Mouse (Mus musculus) right cerebral cortex, postnatal 14 days (tissue): Measurements from ENCODE around the gene Mdc1.

Experiments used
- DNase-seq: peaks from one replicate; pipeline ENCODE4 v3.0.0; 2022

The Mdc1 gene

GRCm38 (mm10) chr17:35859835-35860234, 18.5 kb downstream of the Mdc1 start:
- DNase-seq: no peak

GRCm38 (mm10) chr17:35860831-35861197, 19.5 kb downstream of the Mdc1 start:
- no peak for DNase-seq

DNA sequence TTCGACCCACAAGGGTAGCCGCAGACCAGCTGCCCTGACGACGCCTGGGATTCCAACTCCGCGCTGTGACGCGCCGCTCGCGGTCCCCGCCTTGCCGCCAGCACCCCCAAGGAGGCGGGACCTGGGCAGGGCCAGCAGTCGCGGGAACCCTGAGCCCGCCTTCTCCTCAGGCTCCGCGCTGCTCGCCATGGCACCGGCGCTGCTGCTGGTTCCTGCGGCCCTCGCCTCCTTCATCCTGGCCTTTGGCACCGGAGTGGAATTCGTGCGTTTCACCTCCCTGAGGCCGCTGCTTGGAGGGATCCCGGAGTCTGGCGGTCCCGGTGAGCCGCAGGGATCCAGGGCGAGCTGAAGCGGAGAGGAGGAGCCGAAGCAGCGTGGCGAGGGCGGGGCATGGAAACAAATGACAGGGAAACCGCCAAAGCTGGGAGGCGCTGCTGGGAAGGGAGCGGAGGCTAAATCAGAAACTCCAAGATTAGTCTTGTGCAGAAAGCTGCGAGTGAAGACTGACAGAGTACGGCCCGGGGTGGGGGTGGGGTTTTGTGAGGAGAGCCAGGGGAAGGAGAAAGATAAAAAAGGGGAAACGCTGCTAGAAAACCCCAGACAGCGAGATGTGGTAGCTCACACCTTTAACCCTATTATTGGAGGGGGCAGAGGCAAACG, 20.0 kb downstream of the Mdc1 start, which contains the start of gene Nrm:
TSS of gene Nrm (plus strand) at position 121 of the 660 bp plus-strand sequence.
- peak; percentile 89 for DNase-seq

DNA sequence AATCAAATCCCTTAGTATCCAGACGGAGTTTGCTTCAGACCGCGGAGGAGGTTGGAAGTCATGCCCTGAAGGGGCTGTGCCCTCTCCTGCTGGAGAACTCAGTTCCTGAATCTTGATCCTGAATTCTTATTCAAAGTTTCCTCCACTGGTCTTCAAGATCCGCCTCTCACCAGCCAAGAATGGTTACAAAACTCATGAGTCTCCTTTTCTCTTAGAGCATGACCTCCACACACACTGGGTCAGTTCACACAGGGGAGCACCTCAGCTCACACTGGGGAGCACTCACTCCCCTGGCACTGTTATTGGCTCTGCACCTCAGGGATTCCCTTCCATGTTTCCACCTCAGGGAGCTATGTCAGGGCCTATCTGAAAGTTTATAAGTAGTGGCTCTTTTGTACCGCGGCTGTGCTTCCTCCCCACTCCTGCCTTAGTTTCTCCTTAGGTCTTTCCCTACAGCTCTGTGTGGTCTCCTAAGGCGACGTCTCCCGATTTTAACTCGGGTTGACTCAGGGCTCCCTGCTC, 23.6 kb downstream of the Mdc1 start:
- DNase-seq: no peak

DNA sequence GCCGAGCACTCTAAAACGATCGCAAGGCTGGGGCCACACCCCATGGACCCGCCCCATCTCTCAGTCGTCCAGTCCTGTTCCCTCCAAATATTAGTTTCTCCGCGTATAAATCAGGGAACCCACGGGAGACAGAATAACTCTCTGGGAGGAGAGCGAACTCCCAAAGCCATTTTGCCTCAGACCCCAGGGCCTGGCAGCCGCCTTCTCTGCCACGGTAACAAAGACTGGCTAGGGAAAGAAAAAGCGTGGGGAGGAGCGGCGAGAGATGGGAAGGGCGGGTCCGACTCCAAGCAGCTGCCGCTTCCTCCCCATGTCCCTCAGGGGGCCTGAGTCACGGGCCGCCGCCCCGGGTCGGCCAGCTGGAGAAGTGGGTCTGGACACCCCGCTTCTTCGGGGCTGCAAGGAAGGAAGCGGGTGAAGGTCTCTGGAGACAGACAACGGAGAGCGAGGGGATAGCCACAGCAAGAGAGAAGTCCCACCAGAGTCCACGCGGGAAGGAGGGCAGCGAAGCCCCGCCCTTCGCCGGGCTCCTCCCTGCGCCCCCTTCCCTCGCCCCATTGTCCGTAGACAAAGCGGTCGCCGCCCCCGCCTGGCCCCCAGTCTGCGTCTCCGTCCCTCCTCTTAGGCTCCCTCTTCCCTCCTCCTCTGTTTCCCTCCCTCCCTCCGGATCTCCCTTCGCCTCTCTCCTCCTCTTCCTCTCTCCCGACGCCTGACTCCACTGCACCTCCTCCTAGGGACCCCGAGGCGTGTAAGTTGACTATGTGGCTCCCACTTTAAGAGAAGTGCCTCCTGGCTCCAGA, 24.4 kb downstream of the Mdc1 start, which contains the start of gene Ppp1r18:
TSS of gene Ppp1r18 (plus strand) at position 113 of the 800 bp plus-strand sequence.
- DNase-seq: peak; percentile 57

DNA sequence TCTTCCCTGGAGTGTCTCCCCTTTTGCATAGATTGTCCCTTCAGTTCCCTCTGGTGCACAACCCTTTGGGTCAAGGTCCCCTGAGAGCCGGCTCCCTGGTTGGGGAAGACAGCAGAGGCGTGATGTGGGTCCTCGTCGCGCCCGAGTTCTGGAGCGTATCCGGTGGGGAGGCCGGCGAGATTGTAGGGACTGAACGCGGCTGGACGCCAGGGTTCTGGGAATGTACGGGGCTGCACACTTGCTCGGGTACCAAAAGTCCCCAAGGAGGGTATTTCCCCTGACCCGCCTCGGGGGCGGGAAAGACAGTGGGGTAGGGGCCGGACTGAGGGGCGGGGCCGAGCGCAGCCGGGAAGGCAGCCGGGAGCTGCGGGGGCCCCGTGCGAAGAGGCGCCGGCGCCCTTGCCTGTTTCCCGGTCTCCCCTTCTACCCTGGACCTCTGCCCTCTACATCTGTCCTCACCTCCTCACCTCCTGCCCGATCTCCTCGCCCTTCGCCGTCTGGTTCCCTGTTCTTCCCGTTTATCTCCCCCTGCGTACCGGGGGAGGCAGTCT, 25.0 kb downstream of the Mdc1 start:
- peak; percentile 44 for DNase-seq

GRCm38 (mm10) chr17:35866911-35867890, 25.9 kb downstream of the Mdc1 start:
- DNase-seq: no peak

DNA sequence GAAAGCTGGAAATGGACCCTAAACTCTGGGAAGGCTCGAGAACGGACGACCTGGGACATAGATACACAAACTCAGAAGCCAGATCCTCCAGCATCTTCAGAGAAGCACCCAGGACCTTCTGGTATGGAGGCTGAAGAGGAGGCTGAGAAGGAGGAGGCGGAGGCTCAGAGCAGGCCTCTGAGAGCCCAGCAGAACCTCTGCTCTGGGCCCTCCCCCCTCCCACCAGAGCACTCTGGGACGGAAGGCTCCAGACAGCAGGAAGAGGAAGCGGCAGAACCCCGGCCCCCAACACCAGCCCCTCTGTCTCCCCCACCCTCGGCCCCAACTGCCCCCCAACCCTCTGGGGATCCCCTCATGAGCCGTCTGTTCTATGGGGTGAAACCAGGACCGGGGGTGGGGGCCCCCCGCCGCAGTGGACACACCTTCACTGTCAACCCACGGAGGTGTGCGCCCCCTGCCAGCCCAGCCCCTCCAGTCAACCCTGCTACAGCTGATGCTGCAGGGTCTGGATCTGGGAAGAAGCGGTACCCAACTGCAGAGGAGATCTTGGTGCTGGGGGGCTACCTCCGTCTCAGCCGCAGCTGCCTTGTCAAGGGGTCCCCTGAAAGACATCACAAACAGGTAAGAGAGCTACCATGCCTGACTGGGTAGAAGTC, 27.0 kb downstream of the Mdc1 start:
- DNase-seq: no peak

DNA sequence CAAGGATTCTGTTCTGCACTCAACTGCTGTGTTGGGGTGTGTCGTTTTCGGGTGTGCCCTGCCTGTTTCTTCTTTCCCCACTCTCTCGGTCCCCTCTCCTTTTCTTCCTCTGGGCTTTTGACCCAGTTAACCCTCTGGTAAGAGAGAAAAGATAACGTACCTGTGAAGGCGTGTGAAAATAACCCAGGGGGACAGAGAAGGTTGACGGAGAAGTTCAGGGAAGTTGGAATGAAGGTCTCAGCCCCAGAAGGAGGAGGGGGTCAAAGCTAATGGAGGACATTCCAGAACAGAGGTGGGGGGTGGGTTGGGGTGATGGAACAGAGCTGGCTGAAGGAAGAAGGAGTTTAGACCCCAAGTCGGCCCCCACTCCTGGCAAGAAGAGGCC, 27.6 kb downstream of the Mdc1 start:
- DNase-seq: no peak

DNA sequence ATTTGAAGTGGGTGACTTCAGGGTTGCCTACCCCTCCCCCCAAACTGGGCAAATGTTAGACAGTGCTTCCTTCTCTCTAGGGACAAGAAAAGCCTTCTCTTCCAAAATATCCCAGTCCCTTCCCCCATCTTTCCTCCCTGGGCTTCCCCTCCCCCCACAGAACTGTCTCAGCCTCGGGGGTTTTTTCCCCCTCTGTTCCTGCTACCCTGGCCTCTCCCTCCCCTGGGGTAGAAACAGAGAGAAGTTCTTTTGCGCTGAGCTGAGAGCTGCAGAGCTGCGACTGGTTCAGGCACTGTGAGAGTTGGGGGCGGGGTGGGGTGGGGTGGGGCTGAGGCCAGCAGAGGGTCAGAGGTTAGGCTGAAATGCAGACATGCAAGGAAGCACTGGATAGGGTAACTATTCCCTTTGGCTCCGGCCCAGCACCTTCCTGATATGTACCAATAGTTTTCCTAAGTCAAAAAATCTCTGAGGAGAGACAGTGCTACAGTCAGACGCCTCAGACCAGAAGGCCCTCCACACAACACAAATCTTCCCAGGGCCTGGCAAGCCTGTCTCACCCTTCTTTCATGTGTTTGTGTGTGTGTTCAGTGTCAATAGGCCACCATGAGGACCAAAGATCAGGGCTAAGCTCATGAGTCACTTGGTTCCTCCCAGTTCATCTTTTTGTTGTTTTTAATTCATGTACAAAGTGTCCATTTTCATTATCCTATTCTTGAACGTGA, 28.2 kb downstream of the Mdc1 start:
- no peak for DNase-seq

DNA sequence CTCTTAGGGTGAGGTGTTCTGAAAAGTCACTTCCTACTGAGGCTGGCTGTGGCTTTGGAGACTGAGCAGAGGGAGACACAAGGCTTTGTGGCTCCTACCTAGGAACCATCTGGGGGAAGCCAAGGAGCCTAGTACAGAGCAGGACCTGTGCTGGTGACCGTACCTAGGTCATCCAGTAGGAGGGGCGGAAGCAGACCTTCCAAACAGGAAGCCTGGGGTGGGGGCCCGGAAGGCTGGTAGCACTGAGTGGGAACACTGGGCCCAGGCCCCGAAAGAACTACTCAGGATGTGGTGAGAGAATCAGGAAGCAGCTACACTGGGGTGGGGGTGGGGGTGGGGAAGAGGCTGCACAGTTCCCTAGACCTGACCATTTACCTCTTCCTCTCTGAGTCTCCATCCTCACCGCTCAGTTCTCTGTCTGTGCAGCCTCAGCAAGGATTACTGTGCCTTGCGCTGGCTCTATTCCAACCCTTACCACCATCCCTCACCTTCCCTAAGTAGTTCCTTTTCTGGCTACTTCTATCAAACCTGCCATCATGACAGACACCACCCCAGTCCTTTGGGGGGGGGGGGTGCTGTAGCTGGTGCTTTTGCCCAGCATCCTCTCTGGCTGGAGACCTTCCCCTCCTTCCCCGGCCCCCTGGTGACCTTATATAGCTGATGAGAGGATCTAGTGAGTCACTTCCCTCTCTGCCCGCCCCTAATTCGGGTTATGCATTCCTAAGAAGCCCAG, 29.0 kb downstream of the Mdc1 start:
- peak; percentile 46 for DNase-seq

DNA sequence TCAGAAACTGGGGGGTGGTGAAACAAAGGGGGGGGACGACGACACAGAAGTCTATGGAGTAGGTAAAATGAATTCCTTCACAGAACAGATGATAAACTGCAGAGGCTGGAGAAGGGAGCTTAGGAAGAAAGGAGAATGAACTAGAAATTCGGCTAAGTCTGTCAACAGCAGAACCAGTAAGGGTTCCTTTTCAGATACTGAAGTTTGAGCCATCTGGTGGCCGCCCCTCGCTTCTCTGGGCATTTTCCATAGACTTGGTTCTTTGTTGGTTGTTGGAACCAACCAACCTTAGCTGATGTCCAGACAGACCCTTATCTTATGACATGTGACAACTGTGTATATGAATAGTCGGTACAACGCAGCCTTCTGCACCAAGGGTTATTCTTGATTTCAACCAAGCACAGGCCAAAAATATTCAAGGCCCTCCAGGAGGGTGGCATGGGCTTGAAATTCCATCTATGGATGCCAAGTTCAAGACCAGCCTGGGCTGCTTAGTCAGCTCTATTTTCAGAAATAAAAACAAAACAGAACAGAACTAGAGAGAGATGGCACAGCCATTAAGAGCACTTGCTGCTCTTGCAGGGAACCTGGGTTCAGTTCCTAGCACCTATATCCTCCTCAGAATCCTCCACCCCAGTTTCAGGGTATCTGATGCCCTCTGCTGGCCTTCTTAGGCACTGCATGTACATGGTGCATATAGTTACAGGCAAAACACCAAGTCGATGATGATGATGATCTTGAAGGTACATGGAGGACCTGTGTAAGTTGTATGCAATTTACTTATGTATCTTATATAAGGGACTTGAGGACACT, 29.8 kb downstream of the Mdc1 start:
- no peak for DNase-seq

GRCm38 (mm10) chr17:35873774-35874519, 32.6 kb downstream of the Mdc1 start:
- peak; percentile 87 for DNase-seq

GRCm38 (mm10) chr17:35874721-35875120, 33.4 kb downstream of the Mdc1 start:
- DNase-seq: peak; percentile 61

DNA sequence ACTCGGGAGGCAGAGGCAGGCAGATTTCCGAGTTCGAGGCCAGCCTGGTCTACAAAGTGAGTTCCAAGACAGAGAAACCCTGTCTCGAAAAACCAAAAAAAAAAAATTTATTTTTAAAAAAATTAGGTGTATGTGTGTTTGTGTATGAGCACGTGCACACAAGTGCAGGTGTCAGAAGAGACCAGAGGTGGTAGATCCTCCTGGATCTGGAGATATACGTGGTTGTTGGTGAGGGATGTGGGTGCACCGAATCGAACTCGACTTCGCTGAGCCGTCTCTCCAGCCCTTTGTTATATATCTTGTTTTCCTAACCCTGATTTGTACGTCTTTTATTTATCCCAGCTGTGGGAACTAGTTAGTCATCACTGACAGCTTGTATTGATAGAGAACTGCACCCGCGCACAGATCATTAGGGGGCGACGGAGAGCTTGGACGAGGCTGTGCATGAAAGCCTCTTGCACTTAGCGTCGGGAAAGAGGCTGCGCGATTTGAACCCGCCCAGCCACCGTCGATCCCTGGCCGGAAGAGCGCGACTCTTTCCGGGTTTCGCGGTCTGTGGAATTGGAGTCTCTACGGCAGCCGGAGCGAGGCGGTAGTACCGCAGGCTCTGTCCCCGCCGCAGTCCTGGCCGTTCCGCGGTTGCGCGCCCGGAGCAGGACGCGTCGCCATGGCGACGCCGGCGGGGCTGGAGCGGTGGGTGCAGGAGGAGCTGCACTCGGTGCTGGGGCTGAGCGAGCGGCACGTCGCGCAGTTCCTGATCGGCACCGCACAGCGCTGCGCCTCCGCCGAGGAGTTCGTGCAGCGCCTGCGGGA, 38.1 kb downstream of the Mdc1 start, which contains the start of gene Dhx16:
TSS of gene Dhx16 (plus strand) at position 575 of the 813 bp plus-strand sequence.
- peak; percentile 96 for DNase-seq

DNA sequence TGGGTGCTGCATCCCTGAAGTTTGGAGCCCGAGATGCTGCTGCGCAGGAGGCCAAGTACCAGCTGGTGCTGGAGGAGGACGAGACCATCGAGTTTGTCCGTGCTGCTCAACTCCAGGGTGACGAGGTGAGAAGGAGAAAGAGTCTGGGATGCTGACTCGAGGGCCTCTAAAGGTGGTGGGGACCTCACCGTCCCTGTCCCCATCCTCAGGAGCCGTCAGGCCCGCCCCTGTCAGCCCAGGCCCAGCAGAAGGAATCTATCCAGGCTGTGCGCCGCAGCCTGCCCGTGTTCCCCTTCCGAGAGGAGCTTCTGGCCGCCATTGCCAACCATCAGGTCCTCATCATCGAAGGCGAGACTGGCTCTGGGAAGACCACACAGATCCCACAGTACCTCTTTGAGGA, 41.6 kb downstream of the Mdc1 start:
- DNase-seq: no peak

GRCm38 (mm10) chr17:35883777-35884176, 42.5 kb downstream of the Mdc1 start:
- DNase-seq: no peak

DNA sequence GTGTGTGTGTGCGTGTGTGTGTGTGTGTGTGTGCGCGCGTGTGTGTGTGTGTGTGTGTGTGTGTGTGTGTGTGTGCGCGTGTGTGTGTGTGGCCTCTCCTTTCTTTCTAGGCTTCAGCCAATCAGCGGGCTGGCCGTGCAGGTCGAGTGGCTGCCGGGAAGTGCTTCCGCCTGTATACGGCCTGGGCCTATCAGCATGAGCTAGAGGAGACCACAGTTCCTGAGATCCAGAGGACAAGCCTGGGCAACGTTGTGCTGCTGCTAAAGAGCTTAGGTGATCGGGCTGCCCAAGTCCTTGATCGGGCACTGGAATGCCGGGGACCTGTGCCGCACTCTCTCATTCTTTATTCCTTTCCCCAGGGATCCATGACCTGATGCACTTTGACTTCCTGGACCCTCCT, 46.4 kb downstream of the Mdc1 start:
- DNase-seq: no peak
